Mouse (Mus musculus) left cerebral cortex, postnatal 14 days (tissue): ENCODE measurements around the gene Pisd. TPM values are rescaled to one million over a fixed set of nuclear protein-coding genes. Genes with fewer than 3 reads are reported as not detected.

Experiments
- DNase-seq, 2 experiments: peaks; one replicate each; pipeline ENCODE4 v3.0.0; 2021 to 2022; ENCODE audit warnings: low spot score in 2 of 2, mixed read lengths in 1 of 2
- intact Hi-C: fragments of 180-260 bp; cut with DNase I; formaldehyde crosslinking; loops from one replicate; pipeline ENCODE4 v1.15.1; 2025
- total RNA-seq, 2 experiments: library from RNA; stranded (reverse); gene quantifications; 2 replicates each; pipeline ENCODE4 v1.2.3; 2021

Pisd gene
- total RNA-seq, 2 experiments from 2014 or later = 53.4 to 63.7 TPM

DNA sequence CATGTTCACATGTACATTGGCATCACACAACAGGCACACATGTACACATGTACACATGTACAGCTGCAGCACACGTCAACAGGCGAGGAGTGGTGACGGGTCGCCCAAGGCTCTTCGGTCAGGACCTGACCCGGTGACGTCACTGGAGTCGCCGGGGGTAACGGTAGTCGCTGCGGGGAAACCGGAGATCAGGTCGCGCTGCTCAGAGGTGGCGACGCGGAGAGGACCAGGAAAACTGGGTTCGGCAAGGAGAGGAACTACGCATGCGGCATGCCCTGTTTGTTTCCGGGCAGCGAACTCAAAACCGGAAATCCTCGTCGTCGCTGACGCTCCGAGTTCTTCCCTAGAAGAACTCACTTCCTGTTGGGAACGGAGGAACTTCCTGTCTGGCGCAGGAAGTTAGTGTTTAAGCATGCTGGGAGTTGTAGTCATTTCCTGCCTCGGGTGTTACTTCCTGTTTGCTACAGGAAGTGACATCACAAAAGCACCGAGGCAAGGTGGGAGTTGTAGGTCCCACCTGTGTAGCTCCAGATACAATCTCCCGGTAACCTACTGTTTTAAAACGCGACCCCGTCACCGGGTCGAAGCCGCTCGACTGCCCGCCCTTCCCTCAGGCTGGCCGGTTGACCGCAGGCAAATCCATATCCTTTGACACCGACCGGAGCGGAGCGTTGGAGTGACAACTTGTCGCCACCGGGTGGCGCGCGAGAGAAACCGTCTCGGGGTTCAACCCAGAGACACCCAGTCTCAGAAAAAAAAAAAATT, 71.6 kb downstream of the Pisd start:
- intact Hi-C loops = loop anchor here (1.0 to 5.0 kb wide), 2 partner anchors 33 to 102 kb away; partner anchors contain the start of gene Yes1
- peak; percentile 87 to 97 for DNase-seq

- intact Hi-C loops = loop anchor here (5.0 kb wide), 1 partner anchor 101 kb away; the partner anchor contains the start of gene Yes1
- DNase-seq = no peak
Measured at GRCm38 (mm10) chr5:32713042-32713702, 72.3 kb downstream of the Pisd start.

GRCm38 (mm10) chr5:32712221-32713041, 73.0 kb downstream of the Pisd start:
- no peak for DNase-seq
- intact Hi-C loops = loop anchor here (5.0 kb wide), 1 partner anchor 100 kb away; the partner anchor contains the start of gene Yes1

GRCm38 (mm10) chr5:32711485-32711884, 74.0 kb downstream of the Pisd start:
- intact Hi-C loops = loop anchor here (5.0 kb wide), 1 partner anchor 99 kb away; the partner anchor contains the start of gene Yes1
- DNase-seq = no peak

DNA sequence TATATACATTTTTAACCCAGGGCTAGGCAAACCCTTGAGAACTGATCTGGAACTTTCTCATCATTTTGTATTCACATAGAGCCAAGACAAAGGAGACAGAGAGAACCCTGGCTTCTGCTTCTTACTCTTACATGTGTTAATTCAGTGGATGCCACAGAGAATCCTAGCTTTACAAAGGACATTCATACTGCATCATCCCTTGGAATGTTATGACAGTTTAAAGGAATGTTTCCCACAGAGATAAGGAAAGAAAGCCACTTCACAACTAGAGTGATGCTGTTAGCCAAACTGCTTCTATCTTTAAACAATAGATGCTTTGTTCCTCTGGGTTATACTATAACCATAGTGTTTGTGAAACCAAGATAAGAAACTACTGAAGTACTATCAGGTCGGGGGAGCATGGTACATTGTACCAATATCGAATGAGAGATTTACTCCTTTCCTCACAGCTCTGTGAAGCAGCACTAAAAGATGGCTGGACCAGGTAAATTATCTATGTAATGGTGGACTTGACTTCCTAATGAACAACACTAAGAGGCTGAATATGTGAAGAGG, 79.1 kb downstream of the Pisd start:
- intact Hi-C loops = no loop called here
- DNase-seq = no peak

DNA sequence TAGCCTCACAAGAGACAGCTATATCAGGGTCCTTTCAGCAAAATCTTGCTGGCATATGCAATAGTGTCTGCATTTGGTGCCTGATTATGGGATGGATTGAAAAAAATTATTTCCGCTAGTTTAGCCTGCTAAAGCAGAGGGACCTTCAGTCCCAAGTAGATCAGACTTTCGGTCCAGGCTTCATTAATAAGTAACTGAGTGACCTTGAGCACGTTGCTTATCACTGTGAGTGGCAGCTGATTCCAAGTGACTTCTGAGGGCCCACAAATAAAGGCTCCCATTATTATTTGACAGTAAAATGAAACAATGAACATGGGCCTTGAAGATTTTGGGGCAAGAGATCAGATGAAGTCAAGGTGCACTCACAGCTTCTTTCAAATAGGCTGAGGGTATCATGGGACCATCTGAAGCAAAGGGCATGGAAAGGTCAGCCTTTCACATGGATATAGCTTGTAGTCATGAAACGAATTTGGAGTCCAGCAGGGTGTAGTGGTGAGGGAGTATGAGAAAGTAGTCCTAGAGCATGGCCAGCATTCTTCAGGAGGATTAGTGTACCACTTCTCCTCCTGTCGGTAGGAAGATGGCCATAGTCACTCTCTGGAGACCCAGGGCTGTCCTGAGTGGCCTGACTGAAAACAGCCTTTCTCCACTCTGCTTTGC, 88.1 kb downstream of the Pisd start:
- intact Hi-C loops = no loop called here
- no peak for DNase-seq

- intact Hi-C loops = no loop called here
- DNase-seq = no peak
Measured at GRCm38 (mm10) chr5:32693411-32693810, 92.0 kb downstream of the Pisd start.

Other genes with a start within 250 kb of the Pisd start
- gene Yes1, start 174.5 kb downstream of the Pisd start, total RNA-seq = 10 to 100 TPM; 13.0 to 13.6 TPM
- gene Gm20671, start 41.5 kb upstream of the Pisd start, total RNA-seq = not detected
- gene Prr14l, start 68.6 kb upstream of the Pisd start, total RNA-seq = 10 to 100 TPM; 36.0 to 39.2 TPM
- gene Depdc5, start 78.1 kb upstream of the Pisd start, total RNA-seq = 10 to 100 TPM; 56.0 to 61.8 TPM
- gene Ywhah, start 233.2 kb upstream of the Pisd start, total RNA-seq = 1,000 to 10,000 TPM; 1,147 to 1,287 TPM